Mouse (Mus musculus): ENCODE data around the gene Tmem184a.

Gene Tmem184a

DNA sequence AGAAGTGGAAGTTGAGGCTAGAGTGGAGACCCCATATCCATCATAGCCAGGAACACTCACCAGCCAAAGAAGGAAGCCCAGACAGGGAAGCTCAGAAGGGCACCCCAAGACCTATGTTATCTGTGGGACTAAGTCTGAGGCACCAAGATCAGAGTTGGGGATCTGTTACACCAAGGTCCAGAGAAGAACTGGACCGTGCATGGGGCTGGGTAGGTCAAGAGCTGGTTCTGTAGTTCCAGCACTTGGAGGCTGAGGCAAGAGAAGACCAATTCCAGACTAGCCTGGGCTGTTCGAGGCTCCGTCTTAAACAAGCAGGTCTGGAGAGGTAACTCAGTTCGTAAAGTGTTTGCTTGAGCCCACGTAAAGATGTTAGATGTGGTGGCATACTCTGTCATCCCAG, 25.6 kb downstream of the Tmem184a start:
- no peak for DNase-seq (ENCODE audit: low read depth in 1 of 2, low spot score in 2 of 2)

DNA sequence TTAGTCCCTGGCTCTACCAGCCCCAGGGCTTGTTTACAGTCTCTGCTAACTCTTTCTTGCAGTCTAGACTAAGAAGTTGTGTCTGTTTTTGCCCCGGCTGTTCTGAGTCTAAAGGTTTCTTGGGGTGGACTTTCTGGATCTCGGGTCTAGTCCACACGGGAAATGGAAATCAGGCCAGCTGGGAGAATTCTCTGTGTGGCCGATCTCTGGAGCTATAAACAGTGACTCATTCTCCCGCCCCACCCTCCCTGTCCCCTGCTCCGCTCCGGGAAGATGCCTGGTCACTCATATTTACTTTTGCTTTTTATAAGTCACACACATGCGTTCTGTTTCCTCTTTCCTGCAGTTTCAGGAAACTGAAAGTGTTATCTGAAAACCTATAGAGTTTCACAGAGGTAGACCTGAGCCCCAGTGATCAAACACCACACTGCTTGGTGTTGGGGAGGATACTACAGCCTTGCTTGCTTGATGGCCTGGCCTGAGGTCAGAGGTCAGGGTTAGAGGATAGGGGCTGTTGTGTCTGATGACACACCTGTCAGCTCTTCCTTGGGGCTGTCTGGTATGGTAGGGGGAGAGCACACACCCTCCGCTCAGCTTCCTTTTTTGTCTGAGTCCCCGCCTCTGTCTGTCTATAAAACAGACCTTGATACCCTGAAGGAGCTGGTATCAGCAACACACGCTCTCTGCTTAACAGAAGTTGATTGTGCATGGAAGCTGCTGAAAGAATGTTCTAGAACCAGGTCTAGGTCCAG, 26.2 kb downstream of the Tmem184a start:
- no peak for DNase-seq (ENCODE audit: low read depth in 1 of 2, low spot score in 2 of 2)

DNA sequence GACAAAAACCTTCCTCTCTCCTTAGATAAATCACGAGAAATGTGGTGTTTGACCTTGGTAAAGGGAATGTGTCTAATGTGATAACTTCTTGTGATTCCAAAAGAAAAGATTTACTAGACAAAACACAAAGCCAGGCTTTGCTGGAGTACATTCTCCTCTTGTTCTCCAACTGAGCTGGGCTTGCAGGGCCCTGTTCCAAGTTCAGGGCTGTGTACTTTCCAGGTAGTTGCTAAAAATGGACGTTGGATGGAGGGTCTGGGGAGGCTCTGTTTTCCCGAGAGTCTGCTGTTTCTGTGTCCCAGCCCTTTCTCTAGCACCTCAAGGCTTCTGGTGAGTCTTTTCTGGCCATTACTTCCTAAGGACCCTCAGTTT, 26.8 kb downstream of the Tmem184a start:
- no peak for DNase-seq (ENCODE audit: low read depth in 1 of 2, low spot score in 2 of 2)

DNA sequence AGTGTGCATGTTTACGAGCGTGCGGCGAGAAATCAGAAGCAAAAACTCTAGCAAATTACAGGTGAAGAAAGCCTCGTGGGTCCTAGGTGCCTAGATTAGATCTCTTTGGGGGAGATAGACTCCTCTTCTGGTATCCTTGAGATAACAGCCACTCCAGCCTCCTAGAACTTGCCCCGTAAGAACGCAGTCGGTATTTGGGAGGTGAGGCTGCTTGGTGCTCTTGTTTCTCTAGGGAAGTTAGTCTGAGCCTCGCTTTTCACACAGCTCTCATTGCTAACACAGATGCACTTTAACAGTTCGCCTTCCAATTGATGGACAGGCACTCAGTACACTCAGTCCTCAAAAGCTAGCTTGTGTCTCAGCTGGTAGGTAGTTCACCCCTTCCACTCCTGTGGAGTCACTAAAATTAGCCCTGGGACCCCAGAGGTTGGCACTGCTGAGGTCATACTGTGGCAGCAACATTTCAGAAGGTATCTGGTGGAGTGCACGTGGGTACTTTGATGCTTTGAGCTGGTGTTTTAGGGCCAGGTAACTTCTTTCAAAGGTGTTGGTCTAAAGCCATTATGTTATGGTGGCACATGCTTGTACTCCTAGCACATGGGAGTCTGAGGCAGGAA, 27.4 kb downstream of the Tmem184a start:
- DNase-seq (ENCODE audit: low read depth in 1 of 2, low spot score in 2 of 2): no peak

DNA sequence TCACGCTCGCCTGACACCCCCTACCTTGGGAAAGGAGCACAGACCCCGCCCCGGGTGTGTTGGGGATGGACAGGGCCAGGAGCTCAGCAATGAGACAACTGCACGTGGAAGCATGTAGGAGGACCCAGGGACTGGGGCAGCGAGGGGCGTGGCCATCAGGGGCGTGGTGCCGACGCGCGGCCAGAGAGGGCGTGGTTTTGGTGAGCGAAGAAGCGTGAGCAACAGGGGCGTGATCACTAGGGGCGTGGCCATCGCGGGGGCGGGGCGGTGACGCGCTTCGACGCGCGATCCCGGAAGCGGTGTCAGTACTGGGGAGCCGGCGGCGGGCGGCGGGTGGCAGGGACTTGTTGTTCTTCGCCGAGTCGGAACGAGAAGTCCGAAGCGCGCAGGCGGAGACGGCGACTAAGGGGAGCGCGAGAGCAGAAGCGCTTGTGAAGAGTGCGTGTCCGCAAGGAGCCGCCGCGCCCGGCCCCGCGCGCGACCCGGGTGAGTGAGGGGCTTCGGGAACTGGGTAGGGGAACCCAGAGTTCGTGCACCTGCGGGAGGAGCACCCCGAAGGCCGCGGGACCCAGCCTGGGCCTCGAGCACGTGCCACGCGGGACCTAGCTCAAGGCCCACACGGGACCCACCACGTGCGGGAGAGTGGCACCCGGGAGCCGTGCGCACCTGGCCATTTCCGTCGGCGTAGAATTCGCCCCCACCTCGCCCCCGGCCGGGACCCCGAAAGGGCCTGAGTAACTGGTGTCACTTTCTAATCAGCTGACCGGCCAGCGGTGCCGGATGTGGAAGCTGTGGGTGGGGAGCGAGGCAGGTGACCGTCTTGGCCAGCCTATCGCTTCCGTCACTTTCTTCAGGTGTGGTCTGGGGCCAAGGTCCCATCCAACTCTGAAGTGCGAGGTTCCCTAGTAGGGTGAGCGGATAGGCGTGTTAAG, 28.2 kb downstream of the Tmem184a start, which contains the start of gene Mafk:
TSS of gene Mafk (plus strand) at position 287 of the 932 bp plus-strand sequence.
- DNase-seq (ENCODE audit: low read depth in 1 of 2, low spot score in 2 of 2): peak; percentile 98 to 99

DNA sequence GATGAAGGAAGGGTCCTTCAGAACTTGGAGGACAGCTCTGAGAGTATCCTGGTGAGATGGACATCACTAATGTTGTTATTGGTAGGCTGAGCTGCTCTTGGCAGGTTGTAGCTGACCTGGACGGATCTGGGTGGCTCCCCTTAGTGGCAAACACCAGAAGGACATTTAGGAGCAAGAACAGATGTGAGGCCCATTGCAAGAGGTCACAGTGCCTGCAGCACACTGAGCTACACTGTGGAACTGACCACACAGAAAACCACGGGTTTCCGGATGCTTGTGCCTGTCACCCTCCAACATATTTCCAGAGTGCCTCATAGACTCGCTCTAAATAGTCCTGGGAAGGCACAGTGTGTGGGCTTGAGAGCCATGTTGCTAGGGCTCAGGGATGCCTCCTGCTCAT, 30.3 kb downstream of the Tmem184a start:
- DNase-seq (ENCODE audit: low read depth in 1 of 2, low spot score in 2 of 2): no peak

DNA sequence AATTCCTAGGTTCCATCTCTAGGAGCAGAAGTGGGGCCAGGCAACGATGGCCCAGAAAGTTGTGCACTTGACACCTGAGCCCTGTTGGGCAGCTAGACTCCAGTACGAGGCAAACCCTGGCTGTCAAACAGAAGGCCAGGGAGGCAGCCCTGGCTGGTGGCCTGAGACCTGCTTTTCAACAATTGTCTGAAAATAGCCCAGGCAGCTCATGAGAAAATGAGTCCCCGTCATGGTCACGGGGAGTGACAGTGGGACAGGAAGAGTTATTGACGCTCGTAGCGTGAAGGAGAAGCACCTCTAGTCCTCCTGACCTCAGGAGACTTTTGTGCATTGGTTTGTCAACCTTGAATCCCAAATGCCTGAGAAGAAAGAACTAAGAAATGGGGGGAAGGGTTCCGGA, 38.3 kb downstream of the Tmem184a start:
- no peak for DNase-seq (ENCODE audit: low read depth in 1 of 2, low spot score in 2 of 2)

DNA sequence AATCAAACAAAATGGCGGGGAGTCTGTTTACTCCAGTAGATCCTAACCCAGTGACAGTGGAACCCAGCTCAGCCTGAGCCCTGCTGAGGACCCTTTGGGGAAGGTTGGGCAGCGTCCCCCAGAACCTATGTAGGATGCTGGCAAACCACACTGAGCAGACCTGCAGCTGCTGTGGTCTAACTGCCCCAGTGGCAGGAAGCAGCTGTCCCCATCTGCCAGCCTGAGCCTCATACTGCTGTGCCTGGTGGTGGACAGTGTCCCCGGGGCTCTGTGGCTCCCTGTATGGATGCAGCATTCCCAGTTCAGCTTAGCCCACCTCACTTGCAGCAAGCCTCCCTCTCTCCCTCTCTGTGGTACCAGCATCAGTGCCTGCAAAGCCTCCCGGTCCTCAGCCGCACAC, 42.8 kb downstream of the Tmem184a start:
- DNase-seq (ENCODE audit: low read depth in 1 of 2, low spot score in 2 of 2): no peak

DNA sequence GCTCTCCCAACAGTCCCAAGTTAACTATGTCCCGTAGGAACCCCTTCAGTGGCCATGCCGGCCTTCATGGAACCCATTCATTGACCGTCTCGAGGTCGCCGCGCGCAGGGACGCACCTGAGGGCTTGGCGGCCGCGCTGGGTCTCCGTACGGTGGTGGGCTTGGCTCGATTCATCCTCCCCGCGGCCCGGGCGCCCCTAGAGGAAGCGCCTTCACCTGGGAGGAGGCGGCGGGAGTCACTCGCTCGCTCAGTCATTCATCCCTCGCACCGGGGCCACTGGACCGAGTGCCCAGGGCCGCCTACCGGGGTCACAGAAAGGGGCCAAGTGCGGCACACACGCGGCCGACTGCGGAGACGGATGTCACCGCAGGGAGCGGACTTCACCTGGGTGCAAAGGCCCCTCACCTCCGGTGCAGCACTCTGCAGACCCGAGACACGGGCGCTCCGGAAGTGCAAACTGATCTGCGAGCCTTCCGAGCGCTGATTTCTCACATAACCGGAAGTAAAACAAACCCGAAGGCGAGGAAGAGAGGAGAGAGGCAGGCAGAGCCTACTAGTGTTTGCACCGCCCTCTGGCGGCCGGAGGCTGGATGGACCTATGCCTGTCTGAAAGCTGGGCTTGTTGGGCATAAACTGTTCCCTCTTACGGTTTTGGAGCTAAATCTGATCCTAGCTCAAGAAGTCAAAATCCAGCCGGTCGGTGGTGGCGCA, 44.3 kb downstream of the Tmem184a start, which contains the start of gene Ints1:
TSS of gene Ints1 (minus strand) at position 459 of the 711 bp plus-strand sequence.
- peak; percentile 79 to 91 for DNase-seq (ENCODE audit: low read depth in 1 of 2, low spot score in 2 of 2)

DNA sequence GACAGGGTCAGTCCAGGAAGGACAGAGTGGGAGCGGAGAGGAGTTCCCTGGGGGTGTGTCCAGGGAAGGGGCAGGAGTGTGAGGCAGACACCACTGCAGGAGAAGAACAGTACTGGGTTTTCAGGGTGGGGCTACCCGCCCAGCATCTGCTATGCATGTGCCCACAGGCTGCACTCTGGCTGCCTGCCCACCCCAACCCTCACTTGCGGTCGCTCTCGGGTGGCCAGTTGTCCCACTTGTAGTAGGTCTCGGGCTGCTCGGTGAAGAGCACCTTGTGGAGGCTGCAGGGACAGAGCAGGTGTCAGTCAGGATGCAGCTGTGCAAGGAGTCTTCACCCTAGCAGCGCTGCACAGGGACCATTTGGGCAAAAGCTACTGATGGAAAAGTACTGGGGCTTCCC, 51.5 kb downstream of the Tmem184a start:
- DNase-seq (ENCODE audit: low read depth in 1 of 2, low spot score in 2 of 2): no peak

DNA sequence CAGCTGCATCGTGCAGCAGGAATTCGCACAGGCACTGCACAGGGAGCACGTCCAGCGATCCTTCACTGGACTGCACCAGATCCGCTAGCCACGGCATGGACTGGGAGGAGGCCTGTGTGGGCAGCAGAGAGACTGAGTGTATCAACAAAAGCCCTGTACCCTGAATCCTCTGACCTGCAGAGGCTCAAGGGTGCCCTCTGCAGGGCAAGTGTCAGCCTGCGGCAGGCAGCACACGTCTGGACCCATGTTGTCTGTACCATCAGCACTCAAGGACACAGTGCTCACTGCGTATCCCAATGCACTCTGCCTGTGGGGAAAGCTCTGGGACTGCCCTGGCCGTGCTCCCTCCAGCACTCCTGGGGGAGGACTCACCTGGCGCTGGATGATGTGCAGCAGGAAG, 55.4 kb downstream of the Tmem184a start:
- DNase-seq (ENCODE audit: low read depth in 1 of 2, low spot score in 2 of 2): no peak

DNA sequence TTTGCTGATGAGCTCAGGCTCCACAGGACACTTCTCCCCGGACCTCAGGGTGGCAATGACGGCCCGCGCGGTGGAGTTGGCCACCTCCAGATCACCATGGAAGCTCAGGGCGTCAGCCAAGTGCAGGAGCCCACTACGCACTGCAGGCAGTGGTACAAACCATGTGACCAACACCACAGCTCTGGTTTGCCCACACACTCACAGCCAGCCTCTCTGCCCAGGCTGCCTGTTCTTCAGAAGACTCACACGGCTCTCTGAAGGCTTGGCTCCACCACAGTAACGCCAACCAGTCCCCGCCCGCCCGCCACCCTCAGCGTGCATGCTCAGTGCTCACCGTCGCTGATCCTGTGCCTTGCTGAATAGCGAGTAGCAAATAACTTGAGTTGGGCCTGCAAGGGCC, 61.6 kb downstream of the Tmem184a start:
- DNase-seq (ENCODE audit: low read depth in 1 of 2, low spot score in 2 of 2): no peak

DNA sequence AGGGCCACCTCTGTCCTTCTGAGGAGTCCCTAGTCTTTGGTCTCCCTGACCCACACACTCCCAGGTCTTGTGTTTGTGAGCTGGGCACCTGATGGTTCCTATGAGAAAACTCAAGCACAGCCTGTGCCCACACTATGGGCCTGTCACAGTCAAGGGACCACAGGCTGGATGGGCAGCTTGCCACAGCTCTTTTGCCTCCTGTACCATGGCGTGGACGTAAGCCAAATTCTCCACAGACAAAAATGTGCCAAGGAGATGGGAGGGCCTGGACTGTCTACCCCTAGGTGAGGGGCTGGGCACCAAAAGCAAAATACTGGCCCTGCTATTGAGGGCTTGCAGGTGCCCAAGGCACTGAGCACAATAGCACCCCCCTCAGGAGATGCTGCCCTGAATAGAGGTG, 63.1 kb downstream of the Tmem184a start:
- no peak for DNase-seq (ENCODE audit: low read depth in 1 of 2, low spot score in 2 of 2)

DNA sequence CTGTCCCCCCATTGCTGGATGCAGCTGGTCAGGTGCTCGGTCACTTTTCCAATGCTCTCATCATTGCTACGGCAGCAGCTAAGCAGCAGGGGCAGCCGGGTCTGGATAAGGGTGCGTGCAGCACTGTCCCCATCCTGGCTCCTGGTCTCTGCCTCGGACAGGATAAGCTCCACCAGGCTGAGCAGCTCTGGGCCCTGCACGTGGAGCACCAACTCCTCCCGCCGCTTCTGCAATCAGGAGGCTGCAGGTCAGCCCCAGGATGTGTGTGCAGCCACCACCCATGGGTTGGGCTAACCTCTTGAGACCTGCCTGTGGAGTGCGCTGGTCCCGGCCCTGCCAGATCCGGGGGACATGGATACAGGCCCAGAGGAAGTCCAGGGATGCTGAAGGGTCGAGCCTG, 63.6 kb downstream of the Tmem184a start:
- no peak for DNase-seq (ENCODE audit: low read depth in 1 of 2, low spot score in 2 of 2)

DNA sequence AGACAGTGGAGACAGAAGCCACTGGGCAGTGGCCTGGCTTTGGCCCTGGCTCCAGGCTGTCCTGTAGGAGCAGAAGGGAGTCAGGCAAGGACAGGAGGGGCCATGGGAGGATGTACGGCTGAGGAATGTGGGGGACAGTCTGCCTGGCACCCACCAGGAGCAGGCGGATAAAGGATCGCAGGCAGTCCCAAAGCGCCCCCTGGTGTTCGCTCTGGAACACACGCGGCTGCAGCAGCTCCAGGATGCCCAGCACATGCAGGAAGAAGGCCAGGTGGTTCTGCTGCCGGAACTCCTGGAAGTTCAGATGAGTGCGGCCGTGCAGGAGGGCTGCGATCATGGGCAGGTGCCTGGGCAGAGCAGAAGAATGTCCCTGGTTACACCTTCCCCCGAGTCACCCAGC, 65.0 kb downstream of the Tmem184a start:
- DNase-seq (ENCODE audit: low read depth in 1 of 2, low spot score in 2 of 2): no peak

Measured in monocyte, adult 2 months (primary cell).